Mouse (Mus musculus) liver, adult 2 months (tissue): Measurements from ENCODE around the gene Atrnl1.

Experiments
- CTCF ChIP-seq: fragments of 200-500 bp; IDR thresholded peaks from 2 replicates; pipeline ENCODE4 v1.5.1; 2011; ENCODE audit warnings: low read depth, low read length, control low read depth
- POLR2A ChIP-seq: fragments of 200-500 bp; IDR thresholded peaks from 2 replicates; pipeline ENCODE4 v1.6.1; 2011; ENCODE audit warnings: low read length, control low read depth; ENCODE audit not compliant: insufficient read depth; ENCODE audit errors: extremely low read depth

DNA sequence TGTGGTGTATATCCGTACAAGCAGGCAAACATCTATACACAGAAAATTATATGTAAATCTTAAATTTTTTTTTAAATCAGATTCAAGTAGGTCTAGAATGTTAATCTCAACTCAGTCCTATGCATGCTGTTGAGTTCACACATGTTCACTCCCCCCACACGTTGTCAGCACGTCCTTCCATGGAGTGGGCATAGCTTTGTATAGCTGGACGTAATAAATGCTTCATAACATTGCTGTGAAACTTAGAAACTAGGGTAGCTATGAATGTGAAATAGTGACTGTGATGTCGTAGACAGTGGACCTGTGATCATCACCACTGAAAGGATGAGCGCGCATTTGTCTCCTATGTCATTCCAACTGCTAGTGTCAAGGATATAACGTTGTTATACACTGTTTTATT is 278.0 kb downstream of the Atrnl1 start:
- no peak for TF ChIP-seq CTCF
- TF ChIP-seq POLR2A = no peak
